Mouse (Mus musculus) cerebellum, adult 18-20 months (tissue): ENCODE measurements around the gene Gata3.

Source experiments
- DNase-seq, 2 experiments: peaks; one replicate each; pipeline ENCODE4 v3.0.0; 2021

The Gata3 gene

DNA sequence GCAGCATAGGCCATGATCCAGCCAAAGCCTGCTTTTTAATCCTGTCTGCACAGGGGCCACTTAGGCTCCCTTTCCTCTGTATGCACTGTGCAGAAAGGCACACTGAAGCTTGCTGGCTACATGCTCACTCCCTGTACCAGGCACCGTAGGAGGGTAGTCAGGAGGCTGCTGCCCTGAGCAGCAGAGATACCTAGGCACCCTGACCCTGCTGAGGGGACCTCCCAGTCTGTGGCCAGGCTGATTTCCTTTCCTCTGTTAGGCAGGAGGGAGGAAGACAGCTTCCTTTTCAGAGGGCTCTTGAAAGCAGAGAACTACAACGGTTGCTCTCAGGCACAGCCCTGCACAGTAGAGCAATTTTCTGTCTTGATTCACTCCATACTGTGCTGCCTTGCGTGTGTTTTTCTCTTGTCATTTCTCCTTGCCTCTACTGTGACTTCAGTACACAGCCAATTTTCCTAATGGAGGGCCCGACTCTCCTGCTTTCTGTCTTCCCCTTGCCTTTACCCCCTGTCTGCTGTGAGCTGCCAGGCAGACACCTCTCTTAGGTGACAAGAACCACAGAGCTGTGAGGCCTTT, 18.6 kb downstream of the Gata3 start:
- DNase-seq = no peak

DNA sequence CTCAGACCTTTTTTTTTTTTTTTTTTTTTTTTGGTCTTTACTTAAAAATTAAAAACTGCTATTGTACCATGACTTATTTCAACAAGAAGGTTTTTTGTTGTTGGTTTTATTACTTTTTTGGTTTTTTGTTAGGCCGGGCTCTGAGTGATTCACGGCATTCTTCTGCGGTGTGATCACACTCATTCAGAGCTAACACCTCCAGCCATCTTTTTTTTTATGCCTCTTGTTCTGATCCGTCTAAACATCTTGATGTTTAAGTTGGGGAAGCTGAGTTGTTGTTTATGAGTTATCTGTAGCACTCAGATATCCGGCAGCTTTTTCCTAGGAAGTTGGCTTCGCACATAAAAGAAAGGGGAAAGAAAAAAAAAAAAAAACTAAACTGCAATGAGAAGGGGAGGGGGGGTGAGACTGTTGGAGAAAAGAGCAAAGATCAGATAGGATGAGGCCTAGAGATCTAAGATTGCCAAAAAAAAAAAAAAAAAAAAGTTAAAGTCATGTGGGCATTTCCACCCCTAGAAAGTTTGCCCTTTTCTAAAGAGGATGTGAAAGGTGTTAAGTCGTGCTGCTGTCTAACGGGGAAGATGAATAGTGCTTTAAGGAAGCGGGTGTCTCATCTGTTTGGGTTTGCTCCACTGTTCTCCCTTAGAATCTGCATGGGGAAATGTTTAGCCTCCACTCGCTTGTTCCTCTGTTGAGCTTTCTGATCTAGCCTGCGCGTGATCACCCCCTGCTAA, 22.6 kb downstream of the Gata3 start:
- no peak for DNase-seq

DNA sequence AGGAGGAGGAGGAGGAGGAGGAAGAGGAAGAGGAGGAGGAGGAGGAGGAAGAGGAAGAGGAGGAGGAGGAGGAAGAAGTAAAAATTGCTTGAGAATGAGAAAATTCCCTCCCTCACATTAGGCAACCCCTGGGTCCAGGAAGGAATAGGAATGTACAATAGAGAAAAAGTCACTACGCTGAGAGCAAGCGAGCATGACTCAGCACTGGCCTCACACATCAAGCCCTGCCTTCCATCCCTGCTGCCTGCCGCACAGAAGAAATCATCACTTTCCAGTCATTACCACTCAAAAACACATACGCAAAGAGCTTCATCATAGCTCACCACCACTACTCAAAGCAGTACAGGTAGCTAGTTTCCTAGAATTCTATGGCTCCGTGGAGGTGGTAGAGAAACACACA, 29.1 kb downstream of the Gata3 start:
- no peak for DNase-seq

DNA sequence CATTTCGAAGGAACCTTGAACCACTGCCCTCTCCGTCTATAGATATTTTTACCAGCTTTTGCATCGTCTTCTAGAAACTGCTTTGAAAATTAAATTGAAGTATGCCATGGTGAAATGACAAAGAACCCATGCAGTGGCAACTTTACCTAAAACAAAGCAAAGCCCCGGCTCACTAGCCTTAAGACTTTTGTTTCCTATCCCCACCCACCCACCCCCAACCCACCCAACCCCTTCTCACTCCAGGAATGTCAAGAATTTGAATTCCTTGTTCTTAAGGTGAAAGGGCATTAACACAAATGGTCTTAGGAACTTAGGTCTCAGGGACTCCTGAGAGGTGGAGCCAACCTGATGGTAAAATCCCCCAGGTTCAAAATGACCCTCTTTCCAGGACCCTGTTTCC, 34.0 kb downstream of the Gata3 start:
- DNase-seq = no peak

DNA sequence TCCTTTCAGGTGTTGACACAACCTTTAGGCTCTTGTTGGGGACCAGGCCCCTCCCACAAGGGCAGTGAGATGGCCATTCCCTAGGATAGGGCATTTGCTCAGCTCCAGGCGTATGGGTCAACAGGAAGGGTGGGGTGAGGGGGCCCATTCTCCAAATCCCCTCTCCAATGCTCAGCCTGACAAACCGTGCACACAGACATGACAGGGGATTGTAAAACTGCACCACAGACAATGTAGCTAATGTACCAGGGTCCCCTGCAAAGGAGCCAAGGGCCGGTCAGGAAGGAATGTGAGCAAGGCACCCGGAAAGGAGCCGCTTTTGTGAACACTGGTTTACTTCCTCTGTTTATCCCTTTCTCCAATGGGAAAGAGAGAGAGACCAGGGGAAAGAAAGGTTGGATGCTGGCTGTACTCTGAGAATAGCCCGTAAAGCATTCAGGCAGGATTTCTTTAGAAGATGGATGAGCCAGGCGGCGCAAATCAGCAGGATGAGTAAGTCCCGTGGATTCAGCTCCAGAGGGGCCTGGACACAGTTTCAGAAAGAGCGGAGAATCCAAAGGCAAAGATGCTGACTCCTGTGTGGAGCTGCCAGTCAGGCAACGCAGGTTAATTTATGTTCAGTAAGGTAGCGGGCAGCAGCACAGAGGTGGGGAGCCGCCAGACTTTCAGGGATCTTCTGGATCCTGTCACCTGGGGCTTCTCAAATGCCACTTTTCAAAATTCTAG, 36.8 kb downstream of the Gata3 start:
- no peak for DNase-seq

DNA sequence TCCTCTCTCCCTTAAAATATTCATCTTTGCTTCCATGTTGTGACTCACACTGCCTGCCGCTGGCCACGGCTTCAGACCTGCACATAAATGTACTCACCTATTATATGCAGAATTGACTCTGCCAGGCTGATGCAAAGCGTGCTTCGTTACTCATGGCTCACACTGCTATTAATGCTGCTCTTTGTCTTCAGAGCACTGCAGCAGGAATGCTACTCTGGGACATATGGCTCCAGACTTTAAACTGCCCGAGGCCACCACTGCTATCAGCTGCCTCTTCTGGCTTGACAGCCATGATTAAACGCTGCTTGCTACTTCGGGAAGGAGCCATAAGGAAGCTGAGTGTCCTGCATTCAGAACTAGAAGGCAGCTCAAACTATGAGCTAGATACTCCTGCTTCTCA, 54.6 kb downstream of the Gata3 start:
- no peak for DNase-seq

DNA sequence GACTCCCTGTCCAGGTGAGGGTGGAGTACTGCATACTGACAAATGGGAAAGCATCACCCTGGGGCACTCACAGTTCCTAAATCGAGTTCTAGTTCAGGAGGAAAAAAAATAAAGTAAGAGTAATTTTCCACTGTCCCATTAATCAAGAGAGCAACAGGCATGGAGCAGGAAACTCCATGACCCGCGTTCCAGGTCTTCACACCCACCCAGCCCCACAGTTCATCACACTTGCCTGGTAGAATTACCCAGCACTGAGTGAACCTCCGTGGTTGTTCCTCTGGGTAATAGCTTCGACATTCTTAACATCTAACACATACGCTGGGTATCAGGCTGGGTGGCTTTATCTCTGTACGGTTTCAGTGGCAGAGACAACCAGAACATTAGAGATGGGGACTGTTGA, 56.1 kb downstream of the Gata3 start:
- no peak for DNase-seq

DNA sequence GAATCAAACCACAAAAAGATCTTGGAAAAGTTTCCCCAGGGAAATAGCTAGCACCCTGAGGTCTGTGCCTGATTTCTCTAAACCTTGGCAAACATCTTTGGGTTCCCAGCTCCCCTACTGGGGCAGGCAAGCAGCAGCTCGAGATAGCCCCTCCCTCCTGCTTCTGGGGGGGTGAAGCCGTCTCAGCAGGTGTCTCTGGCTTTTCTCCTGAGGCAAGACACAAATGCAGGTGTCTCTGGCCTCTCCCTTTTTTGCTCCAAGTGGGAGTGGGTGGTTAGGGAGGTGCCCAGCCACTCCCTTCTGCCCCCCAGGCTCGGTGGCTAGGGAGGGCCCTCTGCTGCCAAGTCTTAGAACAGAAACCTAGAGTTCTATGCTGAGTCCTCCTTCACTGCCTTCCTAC, 62.2 kb downstream of the Gata3 start:
- DNase-seq = no peak

DNA sequence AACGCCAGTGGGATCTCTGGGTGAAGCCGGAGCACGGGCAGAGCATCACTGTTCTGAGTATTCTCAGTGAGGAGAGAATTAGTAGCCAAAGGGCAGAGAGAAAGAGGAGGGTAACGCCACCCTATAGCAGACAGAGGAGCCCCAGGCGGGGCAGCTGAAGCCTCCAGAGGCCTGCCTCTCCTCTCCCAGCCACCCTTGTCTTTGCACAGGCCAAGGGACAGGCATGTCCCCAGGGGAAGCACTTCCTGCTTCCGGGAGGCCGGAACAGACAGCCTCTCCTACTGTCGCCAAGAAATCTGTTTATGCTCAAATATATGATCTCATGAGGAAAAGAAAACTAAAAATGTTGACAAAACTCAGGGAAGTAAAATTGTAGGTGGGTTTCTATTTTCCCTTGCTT, 69.2 kb downstream of the Gata3 start:
- no peak for DNase-seq

DNA sequence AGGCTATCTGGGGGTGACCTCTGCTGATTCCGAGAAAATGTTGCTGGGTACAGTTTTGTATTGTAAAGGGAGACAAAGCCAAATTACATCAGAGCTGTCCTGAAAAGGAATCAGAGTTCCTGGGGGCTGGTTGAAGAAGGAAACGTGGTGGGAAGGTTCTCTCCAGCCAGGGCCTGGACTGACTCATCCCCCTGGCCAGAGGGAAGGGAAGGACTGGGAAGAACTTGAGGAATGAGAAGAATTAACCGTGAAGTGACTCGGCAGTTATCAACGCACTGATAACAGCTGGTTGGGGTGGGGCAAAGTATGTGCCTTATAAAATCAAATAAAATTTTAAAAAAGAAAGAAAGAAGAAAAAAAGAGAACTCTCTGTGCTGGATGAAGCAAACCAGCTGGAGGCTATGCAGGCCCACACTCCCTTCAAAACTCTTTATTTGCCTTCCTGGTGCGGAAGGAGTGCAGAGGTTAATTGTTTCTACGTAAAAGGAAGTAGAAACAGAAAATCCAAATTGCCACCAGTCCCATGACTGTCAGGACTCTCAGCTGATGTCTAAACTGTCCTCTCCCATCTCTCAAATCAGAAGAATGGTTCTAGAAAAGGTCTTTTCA, 71.6 kb downstream of the Gata3 start:
- no peak for DNase-seq
